Mouse (Mus musculus) kidney, embryonic 16.5 days (tissue): Measurements from ENCODE around the gene Pif1. TPM values are rescaled to one million over a fixed set of nuclear protein-coding genes. Genes with fewer than 3 reads are reported as not detected.

Experiments used
- ATAC-seq: fragments of 200-750 bp; cut with Nextera tagmentation; 2 replicates; pipeline ENCODE4 v1.8.0; 2017; ENCODE audit warnings: moderate TSS enrichment; ENCODE audit not compliant: low FRiP score, low TSS enrichment
- H3K27ac ChIP-seq: fragments of 300-500 bp; sonication (generic); 2 replicates; pipeline ENCODE4 v1.5.1; 2014; ENCODE audit warnings: low read length
- H3K27me3 ChIP-seq: fragments of 300-500 bp; sonication (generic); 2 replicates; pipeline ENCODE4 v1.6.1; 2014; ENCODE audit warnings: low read length, control low read depth, mixed read lengths; ENCODE audit not compliant: insufficient read depth
- H3K36me3 ChIP-seq: fragments of 300-500 bp; sonication (generic); 2 replicates; pipeline ENCODE4 v1.6.1; 2014; ENCODE audit warnings: low read length, control low read depth, mixed read lengths; ENCODE audit not compliant: insufficient read depth
- H3K4me1 ChIP-seq: fragments of 300-500 bp; sonication (generic); 2 replicates; pipeline ENCODE4 v1.6.1; 2014; ENCODE audit warnings: low read length, control low read depth, mixed read lengths; ENCODE audit not compliant: insufficient read depth
- H3K4me2 ChIP-seq: fragments of 300-500 bp; sonication (generic); replicated peaks from 2 replicates; pipeline ENCODE4 v1.6.1; 2014; ENCODE audit warnings: low read depth, low read length
- H3K4me3 ChIP-seq: fragments of 300-500 bp; sonication (generic); 2 replicates; pipeline ENCODE4 v1.5.1; 2014; ENCODE audit warnings: mild to moderate bottlenecking, low read length
- H3K9ac ChIP-seq: fragments of 300-500 bp; sonication (generic); replicated peaks from 2 replicates; pipeline ENCODE4 v1.6.1; 2014; ENCODE audit warnings: low read length
- H3K9me3 ChIP-seq: fragments of 300-500 bp; sonication (generic); 2 replicates; pipeline ENCODE4 v1.6.1; 2016; ENCODE audit warnings: low read length, control low read depth
- WGBS: fragments of 180-500 bp; shearing (Covaris S2); extraction: QIAGEN DNeasy Blood & Tissue Kit; methylation state at CpG from one replicate; pipeline ENCODE4 v1.1.7; 2014; 5-methylcytosine and 5-hydroxymethylcytosine counted together
- polyA plus RNA-seq: library from polyadenylated mRNA; unstranded; fragments of >200 nt; fragmentation: Nextera tagmentation; extraction: Ambion mirVana; gene quantifications from 2 replicates; pipeline ENCODE4 v1.2.1, GENCODE M21; 2015

The Pif1 gene
- polyA plus RNA-seq, 1 experiment from 2014 or later, result 15.5 TPM

GRCm38 (mm10) chr9:65607120-65607519 lies 20.2 kb downstream of the Pif1 start:
- H3K4me2 ChIP-seq, result no peak overlapping the region
- 22% methylated on average over 2 of the region's 2 CpGs for WGBS
- no peaks in the 10 kb centered on the region for H3K27me3 ChIP-seq
- H3K36me3 ChIP-seq, result no peaks in the 10 kb centered on the region
- H3K9ac ChIP-seq, result no peak overlapping the region; the same call in 1 of the 2 replicates
- H3K9me3 ChIP-seq, result no peaks in the 10 kb centered on the region
- H3K4me1 ChIP-seq, result peaks cover 4% of the 10 kb centered on the region; the same call in 1 of the 2 replicates
- H3K27ac ChIP-seq, result no peak overlapping the region
- 0 out of 2 replicates have a peak, but pooled peaks have one; percentile 19 for ATAC-seq
- H3K4me3 ChIP-seq, result no peak overlapping the region

DNA sequence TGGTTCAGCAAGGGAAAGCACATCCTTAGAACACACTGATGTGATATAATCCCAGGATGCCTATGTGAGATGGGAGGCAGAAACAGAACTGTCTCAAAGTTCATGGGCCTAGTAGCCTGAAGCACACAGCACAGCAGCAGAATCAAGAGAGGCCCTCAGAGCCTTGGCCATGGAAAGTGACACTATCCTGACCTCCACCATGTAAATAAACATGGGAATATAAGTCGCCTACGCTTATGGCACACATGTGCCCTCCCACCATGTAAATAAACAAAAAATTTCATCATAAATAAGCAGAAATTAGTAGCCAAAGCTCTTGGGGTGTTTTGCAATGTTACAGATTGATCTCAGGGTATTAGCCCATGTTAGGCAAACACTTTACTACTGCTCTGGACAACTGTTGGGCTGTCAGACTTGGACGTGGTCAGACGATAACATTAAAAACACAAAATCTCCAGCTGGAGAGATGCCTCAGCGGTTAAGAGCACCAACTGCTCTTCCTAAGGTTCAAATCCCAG lies 25.1 kb downstream of the Pif1 start:
- no peak for ATAC-seq

DNA sequence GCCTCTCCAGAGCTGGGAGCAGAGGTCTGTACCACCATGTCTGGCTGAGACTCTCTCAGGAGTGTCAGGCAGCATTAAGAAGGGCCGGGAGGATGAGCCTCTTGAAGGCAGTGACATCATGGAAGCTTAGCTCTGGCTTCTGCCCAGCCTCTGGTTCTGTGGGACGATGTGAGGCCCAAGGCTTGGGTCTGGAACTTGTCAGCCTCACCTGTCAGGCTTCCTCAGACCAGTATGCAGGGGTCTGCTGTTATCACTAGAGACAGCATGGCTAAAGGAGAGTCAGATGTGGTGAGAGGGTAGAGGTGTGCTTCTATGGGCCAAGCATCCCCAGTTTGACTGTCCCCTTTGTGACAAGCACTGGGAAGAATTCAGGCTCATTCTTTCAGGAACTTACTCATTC lies 26.1 kb downstream of the Pif1 start:
- H3K27me3 ChIP-seq, result no peaks in the 10 kb centered on the region
- H3K4me2 ChIP-seq, result no peak overlapping the region
- no peak overlapping the region for H3K9ac ChIP-seq
- WGBS, result 58% methylated on average over 2 of the region's 2 CpGs
- no peaks in the 10 kb centered on the region for H3K9me3 ChIP-seq
- H3K4me3 ChIP-seq, result no peak overlapping the region
- H3K4me1 ChIP-seq, result no peaks in the 10 kb centered on the region
- ATAC-seq, result no peak
- H3K27ac ChIP-seq, result no peak overlapping the region
- no peaks in the 10 kb centered on the region for H3K36me3 ChIP-seq

More for the DNA sequence above, 25.1 kb downstream of the Pif1 start:
- Histone ChIP-seq H3K27ac (no peak overlapping the region), H3K36me3 (no peaks in the 10 kb centered on the region), H3K4me2 (no peak overlapping the region), H3K9me3 (no peaks in the 10 kb centered on the region), H3K27me3 (no peaks in the 10 kb centered on the region), H3K4me1 (no peaks in the 10 kb centered on the region), H3K4me3 (no peak overlapping the region), H3K9ac (no peak overlapping the region)
- 64% methylated on average over 5 of the region's 5 CpGs for WGBS

DNA sequence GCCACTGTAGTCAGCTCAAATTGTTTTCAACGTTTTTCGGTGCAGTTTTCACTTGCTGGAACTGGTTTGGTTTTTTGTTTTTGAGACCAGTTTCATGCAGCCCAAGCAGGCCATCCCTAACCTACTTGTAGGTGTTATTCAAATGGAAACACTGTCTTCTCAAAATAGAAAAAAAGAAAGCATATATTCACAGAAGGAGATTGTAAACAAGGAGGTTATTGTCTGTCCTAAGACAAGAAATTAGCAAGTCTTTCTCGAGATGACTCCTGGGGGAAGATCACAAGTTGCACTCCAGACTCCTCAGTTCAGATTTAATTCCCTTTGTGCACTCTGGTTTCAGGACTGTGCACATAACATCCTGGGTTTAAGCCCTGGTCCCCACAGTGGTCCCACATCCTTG lies 32.4 kb downstream of the Pif1 start:
- Histone ChIP-seq H3K4me2 (no peak overlapping the region), H3K27ac (no peak overlapping the region), H3K27me3 (no peaks in the 10 kb centered on the region), H3K9me3 (no peaks in the 10 kb centered on the region), H3K4me3 (no peak overlapping the region), H3K36me3 (no peaks in the 10 kb centered on the region), H3K4me1 (no peaks in the 10 kb centered on the region), H3K9ac (no peak overlapping the region)
- ATAC-seq, result no peak
- WGBS, result 70% methylated on average over 3 of the region's 3 CpGs

- 89% methylated on average over 4 of the region's 4 CpGs for WGBS
- Histone ChIP-seq H3K9ac (no peak overlapping the region), H3K4me3 (no peak overlapping the region), H3K4me2 (no peak overlapping the region), H3K36me3 (no peaks in the 10 kb centered on the region), H3K9me3 (no peaks in the 10 kb centered on the region), H3K27me3 (no peaks in the 10 kb centered on the region; the same call in 1 of the 2 replicates), H3K4me1 (no peaks in the 10 kb centered on the region), H3K27ac (no peak overlapping the region)
- ATAC-seq, result no peak
Measured at GRCm38 (mm10) chr9:65621196-65621595, 34.2 kb downstream of the Pif1 start.

GRCm38 (mm10) chr9:65621666-65622065 lies 34.7 kb downstream of the Pif1 start:
- 69% methylated on average over 2 of the region's 2 CpGs for WGBS
- Histone ChIP-seq H3K36me3 (no peaks in the 10 kb centered on the region), H3K27ac (no peak overlapping the region), H3K9ac (no peak overlapping the region), H3K27me3 (no peaks in the 10 kb centered on the region; the same call in 1 of the 2 replicates), H3K4me2 (no peak overlapping the region), H3K9me3 (no peaks in the 10 kb centered on the region), H3K4me3 (no peak overlapping the region), H3K4me1 (no peaks in the 10 kb centered on the region)
- ATAC-seq, result no peak

- WGBS, result 73% methylated on average over 5 of the region's 5 CpGs
- Histone ChIP-seq H3K27ac (no peak overlapping the region), H3K27me3 (no peaks in the 10 kb centered on the region; the same call in 1 of the 2 replicates), H3K9ac (no peak overlapping the region), H3K4me3 (no peak overlapping the region), H3K4me2 (no peak overlapping the region), H3K4me1 (no peaks in the 10 kb centered on the region), H3K9me3 (no peaks in the 10 kb centered on the region), H3K36me3 (no peaks in the 10 kb centered on the region)
- ATAC-seq, result no peak
Measured at GRCm38 (mm10) chr9:65622826-65623225, 35.9 kb downstream of the Pif1 start.

- peaks cover 8% of the 10 kb centered on the region for H3K27me3 ChIP-seq
- no peak overlapping the region for H3K4me2 ChIP-seq
- H3K4me1 ChIP-seq, result peaks cover 7% of the 10 kb centered on the region; the same call in 1 of the 2 replicates
- no peak overlapping the region for H3K27ac ChIP-seq
- no peak for ATAC-seq
- 75% methylated on average over 2 of the region's 2 CpGs for WGBS
- no peaks in the 10 kb centered on the region for H3K36me3 ChIP-seq
- H3K9ac ChIP-seq, result no peak overlapping the region
- H3K9me3 ChIP-seq, result no peaks in the 10 kb centered on the region
- no peak overlapping the region for H3K4me3 ChIP-seq
Measured at GRCm38 (mm10) chr9:65624266-65624665, 37.3 kb downstream of the Pif1 start.

DNA sequence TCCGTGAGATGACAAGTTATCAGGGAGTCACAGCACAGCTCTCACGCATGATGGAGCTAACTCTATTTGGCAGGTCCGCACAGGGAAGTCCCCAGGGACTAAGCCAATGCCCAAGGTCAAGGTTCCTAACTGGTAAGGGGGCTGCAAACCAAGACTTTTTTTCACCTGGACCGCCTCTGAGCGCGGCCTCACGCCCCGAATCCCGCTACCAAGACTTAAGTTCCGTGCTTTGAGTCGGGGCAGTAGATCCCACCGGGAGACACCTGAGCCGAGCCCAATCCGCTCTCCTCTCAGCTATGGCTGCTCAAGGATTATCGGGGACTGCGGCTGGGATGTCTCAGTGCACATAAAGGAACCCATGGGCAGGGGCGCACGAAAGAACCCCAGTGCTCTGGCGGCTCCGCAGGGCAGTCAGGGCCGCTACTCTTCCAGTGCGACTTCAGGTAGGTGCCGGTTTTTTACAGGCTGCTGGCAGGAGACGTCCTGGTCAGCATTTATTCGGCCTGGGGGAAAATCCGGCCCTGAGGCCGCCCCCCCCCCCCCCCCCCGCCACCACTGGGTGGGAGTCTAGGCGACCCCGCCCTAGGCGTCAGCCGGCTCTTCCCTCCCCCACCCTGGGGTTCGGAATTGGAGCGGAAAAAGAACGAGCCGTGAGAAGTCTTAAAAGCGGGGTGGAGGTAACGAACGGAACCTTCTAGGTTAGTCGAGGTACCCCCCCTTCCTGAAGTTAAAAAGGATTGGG lies 42.2 kb downstream of the Pif1 start, which contains the start of gene Rbpms2:
Gene Rbpms2, plus strand, starts transcription at position 624 of the 742 bp plus-strand sequence.
- no peaks in the 10 kb centered on the region for H3K9me3 ChIP-seq
- peaks cover 12% of the 10 kb centered on the region; the same call in 1 of the 2 replicates for H3K4me1 ChIP-seq
- H3K9ac ChIP-seq, result peak within 1 kb of the TSS; percentile 82
- ATAC-seq, result peak; percentile 7; the same call in 1 of the 2 replicates
- H3K27me3 ChIP-seq, result peaks cover 14% of the 10 kb centered on the region
- H3K27ac ChIP-seq, result peak within 1 kb of the TSS; percentile 81
- WGBS, result 1% methylated on average over 35 of the region's 40 CpGs
- peak within 1 kb of the TSS; percentile 65 for H3K4me3 ChIP-seq
- H3K36me3 ChIP-seq, result no peaks in the 10 kb centered on the region
- peak within 1 kb of the TSS; percentile 99 for H3K4me2 ChIP-seq
